Mouse (Mus musculus) liver, adult 2 months (tissue): ENCODE data around the gene Vsx2.

Experiments used
- CTCF ChIP-seq: fragments of 200-500 bp; IDR thresholded peaks from 2 replicates; pipeline ENCODE4 v1.5.1; 2011; ENCODE audit warnings: low read depth, low read length, control low read depth
- POLR2A ChIP-seq: fragments of 200-500 bp; IDR thresholded peaks from 2 replicates; pipeline ENCODE4 v1.6.1; 2011; ENCODE audit warnings: low read length, control low read depth; ENCODE audit not compliant: insufficient read depth; ENCODE audit errors: extremely low read depth

DNA sequence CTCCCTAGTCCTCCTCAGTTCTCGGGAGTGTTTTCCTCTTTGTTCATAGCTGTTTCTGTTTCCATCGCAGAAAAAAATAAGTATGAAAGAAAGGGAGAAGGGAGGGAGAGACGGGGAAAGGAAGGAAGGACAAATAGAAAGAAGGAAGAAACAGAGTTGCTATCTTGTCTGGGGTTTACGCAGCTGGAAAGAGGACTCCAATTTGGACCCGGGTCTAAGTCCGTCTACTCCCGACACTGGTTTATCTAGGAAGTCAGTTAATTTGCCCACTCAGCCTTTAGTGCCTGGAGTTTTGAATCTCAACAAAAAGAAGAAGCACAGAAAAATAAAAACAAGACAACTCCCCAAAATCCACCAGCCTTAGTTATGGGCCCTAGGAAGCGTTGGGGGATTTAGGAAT is 55.0 kb downstream of the Vsx2 start:
- TF ChIP-seq CTCF, result no peak
- TF ChIP-seq POLR2A, result no peak
